Mouse (Mus musculus): ENCODE data around the gene Mllt3. TPM values are rescaled to one million over a fixed set of nuclear protein-coding genes. Genes with fewer than 3 reads are reported as not detected.

The Mllt3 gene
- polyA plus RNA-seq (2012; rRNA removed) = 23.5 and 30.7 TPM in 2 replicates

DNA sequence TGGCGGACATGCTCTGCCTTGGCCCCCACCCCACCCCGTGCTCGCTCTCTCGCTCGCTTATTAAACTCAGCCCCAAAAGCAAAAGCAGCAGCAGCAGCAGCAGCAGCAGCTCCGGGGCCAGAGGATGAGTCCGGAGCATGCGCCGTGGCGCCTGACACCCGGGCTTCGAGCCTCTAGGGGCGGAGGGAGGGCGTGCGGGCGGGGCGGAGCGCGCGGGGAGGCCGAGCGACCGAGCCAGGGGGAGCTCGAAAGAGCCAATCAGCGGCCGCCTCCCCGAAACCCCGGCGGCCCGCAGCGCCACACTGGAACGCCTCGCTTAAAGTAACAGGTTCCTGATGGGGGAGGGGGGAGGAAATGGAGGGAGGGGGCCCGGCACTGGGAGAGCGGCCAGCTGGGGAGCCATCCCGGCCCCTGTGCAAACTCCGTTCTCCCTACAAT is at the start of gene Mllt3:
Gene Mllt3 (minus strand): TSS at position 149 of the 438 bp plus-strand sequence.
- DNase-seq (ENCODE audit: extremely low spot score in 1 of 2, low spot score in 1 of 2) = peak; percentile 88 to 95

DNA sequence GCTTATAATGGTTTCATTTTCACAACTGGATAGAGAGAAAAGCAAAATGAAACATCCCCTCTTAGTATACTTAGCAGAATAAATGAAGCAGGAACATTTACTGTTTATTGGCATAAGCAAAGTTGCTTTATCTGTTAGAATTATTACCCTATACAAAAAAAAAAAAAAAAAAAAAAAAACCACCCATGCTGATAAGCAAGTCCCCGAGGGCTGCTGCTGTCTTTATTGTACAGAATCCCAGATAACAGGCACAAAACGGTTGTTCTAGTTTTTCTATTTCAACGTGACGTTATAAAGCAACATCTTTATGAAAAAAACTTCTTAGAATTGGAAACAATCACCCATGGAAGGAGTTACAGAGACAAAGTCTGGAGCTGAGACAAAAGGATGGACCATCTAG is 49.2 kb upstream of the Mllt3 start:
- DNase-seq (ENCODE audit: extremely low spot score in 1 of 2, low spot score in 1 of 2) = no peak

DNA sequence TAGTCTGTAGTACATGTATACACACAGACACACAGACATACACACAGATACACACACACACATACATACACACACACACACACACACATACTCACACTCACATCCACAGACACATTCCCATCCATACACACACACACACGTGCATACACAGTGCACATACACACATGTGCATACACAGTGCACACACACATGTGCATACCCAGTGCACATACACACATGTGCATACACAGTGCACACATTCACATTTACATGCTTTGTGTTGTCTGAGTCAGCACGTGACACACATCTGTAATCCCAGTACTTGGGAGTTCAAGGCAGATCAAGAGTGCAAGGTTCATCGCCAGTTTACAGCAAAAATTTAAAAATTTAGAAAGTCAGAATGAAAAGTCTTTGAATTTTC is 48.7 kb upstream of the Mllt3 start:
- DNase-seq (ENCODE audit: extremely low spot score in 1 of 2, low spot score in 1 of 2) = no peak

DNA sequence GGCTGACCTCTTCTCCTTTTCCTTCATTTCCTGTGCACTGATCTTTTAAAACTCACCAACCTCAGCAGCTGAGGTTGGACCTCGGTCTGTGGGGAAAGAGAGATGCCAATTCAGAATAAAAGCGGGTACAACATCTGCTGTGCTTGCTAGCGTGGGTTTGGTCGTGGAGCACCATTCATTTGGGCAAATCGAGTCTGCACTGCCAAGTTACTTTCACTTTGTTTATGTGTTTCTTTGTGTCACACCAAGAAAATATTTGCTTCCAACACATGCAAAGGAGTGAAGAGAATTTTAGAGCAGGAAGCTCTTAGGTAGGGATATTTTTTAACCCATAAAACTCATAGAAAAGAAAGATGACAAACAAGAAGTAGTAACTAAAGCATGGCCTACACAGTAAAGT is 48.3 kb upstream of the Mllt3 start:
- no peak for DNase-seq (ENCODE audit: extremely low spot score in 1 of 2, low spot score in 1 of 2)

DNA sequence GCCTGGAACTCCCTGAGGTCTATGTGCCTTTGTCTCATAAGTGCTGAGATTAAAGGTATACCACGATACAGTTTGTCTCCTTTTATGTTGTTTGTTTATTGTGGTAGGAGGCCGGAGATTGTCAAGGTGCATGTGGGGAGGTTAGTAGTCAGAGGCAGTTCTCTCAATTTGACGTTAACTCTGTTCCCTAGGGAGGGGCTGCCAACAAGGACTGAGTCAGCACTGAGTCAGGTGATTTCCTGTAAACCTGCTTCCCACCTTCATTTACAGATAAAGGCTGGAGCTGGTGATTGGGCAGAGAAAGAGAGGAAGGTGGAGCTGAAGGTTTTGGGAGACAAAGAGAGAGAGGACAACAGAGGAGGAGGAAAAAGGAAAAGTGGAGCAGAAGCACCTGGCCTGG is 45.8 kb upstream of the Mllt3 start:
- no peak for DNase-seq (ENCODE audit: extremely low spot score in 1 of 2, low spot score in 1 of 2)

DNA sequence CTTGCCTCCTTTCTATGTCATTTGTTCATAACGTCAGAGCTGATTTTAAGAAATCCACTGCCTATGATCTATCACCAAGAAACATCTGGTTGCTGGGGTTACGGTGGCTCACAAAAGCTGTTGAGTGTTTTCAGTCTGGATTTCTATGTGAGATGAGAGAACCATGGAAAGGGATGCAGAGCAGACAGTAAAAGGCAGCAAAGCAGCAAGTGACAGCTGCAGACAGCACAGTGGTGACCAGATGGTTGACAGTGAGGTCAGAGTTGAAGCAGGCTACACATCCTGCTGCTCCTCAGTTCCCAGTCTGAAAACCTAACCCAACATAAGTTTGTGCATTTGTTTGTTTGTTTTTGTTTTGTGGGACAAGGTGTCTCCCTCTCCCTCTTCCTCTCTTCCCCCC is 42.2 kb upstream of the Mllt3 start:
- DNase-seq (ENCODE audit: extremely low spot score in 1 of 2, low spot score in 1 of 2) = no peak

DNA sequence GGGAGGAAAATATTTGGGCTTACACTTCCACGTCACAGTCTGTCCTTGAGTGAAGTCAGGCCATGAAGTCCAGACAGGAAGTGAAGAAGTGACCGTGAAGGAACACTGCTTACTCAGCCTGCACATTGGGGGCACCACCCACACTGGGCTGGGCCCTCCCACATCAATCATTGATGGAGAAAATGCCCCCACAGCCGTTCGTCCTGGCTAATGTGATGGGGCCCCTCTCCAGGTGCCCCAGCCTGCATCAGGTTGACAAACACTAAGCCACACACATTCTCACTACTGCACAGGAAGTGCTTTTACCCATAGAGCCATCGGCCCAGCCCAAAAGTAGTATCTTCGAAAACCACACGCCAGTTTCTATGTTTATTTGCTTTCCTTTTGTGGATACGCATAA is 13.1 kb upstream of the Mllt3 start:
- no peak for DNase-seq (ENCODE audit: extremely low spot score in 1 of 2, low spot score in 1 of 2)

DNA sequence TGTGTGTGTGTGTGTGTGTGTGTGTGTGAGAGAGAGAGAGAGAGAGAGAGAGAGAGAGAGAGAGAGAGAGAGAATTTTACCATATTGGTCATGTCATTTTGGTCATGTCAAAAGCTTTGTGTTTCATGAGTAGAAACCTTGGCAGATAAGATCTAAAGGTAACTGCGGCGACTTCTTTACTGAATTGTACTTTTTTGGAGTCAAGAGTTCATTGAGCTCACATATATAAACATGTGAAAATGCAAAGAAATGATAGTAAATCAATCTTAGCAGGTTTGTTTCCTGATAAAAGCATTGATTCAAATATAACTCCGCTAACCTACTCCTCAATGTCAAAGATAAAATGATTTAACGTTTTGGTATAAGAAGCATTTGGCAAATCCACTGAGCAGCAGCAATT is 12.0 kb upstream of the Mllt3 start:
- no peak for DNase-seq (ENCODE audit: extremely low spot score in 1 of 2, low spot score in 1 of 2)

DNA sequence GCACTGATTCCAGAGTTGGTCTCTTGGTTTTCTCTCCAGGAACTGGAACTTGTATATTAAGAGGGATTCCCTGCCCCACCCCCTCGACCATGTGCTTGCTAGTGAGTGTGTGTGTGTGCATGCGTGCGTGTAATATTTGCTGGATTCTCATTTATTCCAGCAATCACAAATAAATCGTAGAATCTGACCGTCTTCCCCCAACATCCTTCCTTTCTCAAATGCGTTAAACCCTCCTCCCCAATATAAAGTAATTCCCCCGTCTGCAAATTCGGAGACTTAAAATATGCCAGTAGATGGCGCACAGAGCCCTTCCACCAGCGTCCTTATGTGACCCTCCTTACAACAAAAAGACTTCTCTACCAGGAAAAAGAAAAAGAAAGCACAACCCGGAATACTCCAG is 2.2 kb upstream of the Mllt3 start:
- DNase-seq (ENCODE audit: extremely low spot score in 1 of 2, low spot score in 1 of 2) = peak in 1 of 2 experiments; percentile 76

DNA sequence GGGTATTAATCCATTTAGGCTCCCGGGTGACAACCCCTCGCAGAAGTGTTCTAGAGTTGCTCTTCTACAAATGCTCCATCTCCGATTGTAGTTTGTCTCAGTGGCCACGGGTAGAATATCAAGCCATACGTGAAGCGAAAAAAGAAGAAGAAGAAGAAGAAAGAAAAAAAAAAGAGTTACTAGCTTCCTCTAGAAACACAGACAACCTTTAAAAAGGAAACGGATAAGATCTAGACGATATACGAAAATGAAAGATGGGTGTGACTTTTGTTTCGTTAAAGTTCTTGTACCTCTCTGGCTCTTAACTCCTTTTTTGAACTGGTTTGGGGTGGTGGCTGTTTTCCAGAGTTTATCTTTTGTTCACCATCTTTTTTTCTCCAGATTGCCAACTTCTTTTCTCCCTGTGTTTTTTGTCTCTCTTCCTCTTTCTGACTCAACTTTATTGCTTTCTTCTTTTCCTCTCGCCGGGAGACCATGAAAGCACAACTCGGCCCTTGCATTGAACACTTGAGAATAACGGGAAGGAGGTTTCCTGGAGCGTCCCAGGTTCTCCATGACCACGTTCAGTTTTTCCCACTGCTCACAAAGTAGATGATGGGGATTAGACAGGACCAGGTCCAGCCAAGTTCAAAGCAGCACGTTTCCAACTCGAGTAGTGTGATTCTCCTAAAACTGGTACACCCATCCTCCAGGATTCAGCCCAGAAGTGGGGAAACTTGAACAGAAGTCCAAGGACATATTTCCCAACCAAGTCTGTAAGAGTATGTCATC is 1.4 kb upstream of the Mllt3 start:
- no peak for DNase-seq (ENCODE audit: extremely low spot score in 1 of 2, low spot score in 1 of 2)

DNA sequence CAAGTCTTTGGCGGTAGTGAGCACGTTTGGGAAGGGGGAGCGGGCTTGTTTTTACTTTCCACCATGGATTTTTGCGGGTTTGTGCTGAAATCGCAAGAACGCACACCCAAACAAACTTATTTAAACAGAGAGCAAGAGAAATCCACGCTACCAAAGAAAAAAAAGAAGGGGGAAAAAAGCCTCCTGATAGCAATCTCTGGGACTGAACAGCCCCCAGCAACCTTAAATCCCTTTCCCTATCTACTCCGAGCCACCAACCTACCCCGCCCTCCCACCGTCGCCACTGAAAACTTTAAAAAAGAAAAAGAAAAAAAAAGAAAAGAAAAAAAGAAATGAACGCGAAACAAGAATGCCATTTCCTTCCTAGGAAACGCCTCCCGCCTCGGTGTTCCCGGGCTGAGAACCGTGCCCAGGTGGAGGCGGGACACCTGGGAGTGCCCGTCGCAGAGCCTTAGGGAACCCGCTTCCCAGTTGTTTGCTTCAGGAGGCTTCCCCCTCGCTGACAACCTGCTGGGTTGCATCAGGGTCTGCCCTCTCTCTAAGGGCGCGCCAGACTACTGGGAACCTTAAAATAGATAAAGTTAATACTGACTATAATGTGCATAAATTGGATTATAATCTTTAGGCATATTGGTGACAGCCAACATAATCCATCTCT is 694 bp upstream of the Mllt3 start:
- DNase-seq (ENCODE audit: extremely low spot score in 1 of 2, low spot score in 1 of 2) = no peak

DNA sequence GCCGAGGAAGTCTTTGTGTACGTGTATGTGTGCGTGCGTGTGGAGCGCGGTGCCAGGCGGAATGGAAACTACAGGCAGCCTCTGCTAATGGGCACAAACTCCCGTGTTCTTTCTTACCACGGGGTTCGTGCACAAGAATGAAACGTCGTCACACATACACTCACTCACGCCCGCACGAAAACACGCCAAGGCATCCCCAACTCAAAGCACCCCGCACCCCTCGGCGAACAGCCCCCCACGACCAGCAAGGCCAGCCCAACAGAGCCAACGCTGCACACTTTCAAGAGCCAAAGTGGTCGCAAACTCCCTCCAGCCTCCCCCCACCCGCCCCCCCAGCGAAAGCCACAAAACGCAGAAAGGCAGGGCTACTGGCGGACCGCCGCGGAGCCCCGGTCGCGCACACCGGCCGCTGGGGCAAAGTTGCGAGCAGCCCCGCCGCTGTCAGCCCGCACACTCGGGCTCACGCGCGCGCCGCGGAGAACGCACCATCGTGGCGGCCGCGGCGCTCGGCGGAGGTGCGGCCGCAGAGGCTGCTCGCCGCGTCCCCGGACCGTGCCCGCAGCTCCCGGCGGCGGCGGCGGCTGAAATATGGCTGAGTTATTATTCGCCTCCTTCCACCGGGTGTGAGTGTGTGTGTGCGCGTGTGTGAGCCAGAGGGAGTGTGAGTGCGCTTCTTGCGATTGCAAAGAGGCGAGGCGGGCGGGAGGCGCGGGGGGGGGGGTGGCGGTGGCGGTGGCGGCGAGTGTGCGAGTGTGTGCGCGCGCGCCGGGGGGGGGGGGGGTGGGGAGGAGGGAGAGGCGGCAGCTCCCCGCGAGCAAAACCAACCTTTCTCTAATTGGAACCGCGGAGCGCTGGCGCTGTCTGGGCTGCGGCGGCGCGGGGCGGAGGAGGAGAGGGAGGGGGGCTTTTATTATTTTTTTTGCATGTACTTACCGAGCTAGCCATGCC is 739 bp downstream of the Mllt3 start:
- peak in 1 of 2 experiments; percentile 66 for DNase-seq (ENCODE audit: extremely low spot score in 1 of 2, low spot score in 1 of 2)

DNA sequence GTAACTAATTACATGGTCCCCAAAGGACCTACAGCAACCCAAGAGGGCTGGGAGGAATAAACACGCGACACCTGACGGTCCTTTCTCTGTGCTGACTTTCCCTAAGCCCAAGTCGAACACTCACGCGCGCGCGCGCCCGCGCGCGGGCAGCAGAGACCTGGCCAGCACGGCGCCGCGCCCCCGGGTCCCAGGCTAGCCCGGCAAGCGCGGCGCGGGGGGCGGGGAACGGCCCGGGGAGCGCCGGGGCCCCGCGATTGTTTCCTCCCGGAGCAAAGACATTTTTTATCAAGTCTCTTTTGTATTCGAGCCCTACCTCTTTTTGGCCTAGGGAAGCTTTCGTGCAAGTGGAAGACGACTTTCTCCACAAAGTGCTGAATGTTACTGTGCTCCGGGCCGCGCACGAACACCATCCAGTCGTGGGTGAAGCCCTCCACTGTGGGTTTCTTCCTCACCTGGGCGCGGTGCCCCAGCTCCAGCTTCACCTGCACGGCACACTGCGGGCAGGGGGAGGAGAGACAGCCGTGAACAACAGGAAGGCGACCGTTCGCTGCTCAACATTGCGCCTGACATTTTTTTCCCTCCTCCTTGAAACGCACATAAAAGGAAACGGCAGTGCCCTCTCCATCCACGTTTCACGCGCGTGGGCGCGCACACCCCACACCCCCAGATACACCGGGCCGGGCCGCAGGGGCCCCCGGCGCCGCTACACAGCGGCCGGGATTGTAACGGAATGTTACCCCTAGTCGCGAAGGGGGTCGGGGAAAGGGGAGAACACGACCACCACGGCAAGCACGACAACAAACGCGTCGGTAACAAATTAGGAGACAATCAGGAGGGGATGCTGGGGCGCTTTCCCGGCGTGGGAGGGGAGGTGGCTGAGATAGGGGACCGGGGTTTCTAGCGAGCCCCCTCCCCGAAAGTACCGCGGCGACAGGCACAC is 1.7 kb downstream of the Mllt3 start:
- DNase-seq (ENCODE audit: extremely low spot score in 1 of 2, low spot score in 1 of 2) = peak; percentile 15 to 48

DNA sequence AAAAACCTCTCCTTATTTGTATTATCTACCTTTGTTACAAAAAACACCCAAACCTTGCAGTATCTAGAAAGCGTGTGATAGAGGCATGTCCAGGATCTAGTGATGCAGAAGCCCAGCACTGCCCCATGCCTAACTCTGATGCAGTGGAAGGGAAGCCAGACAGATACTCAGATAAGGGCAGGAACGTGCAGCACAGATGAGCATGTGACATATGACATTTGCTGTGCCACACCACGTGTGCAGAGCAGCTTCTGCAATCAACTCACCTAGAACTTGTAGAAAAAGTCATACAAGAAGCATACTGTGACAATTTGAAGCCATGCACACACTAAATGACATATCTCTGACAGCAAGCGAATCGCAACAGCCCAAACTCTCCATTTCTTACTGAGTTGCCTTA is 9.6 kb downstream of the Mllt3 start:
- DNase-seq (ENCODE audit: extremely low spot score in 1 of 2, low spot score in 1 of 2) = no peak

DNA sequence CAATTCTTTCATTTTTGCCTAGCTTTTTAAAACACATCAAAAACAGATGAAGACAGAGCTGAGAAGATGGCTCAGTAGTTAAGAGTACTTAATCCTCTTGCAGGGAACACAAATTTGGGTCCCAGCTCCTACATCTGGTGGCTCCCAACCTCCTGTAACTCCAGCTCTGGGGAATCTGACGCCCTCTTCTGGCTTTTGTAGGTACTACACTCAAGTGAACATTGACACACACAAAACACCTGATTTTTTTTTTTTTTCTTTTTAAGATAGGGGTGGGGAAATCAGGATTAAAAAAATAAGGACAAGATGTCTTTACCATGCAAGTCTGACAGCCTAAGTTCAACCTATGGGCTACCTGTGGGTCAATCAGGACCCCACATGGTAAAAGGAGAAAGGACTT is 10.5 kb downstream of the Mllt3 start:
- DNase-seq (ENCODE audit: extremely low spot score in 1 of 2, low spot score in 1 of 2) = no peak

DNA sequence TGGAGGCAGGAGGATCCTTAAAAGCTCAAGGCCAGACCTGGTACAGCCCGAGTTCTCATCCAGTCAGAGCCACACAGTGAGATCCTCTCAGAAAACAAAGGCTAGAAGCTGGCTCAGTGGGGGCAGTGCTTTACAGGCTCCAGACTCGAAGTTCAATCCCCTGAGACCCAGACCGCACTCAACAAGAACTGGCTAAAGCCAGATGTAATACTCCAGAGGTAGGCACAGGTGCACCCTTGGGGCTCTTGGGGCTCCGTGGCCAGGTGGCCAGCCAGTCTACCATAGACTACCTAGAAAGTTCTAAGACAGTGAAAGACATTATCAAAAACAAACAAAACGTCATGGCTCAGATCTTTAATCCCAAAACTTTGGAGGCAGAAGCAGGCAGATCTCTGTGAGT is 12.7 kb downstream of the Mllt3 start:
- no peak for DNase-seq (ENCODE audit: extremely low spot score in 1 of 2, low spot score in 1 of 2)

DNA sequence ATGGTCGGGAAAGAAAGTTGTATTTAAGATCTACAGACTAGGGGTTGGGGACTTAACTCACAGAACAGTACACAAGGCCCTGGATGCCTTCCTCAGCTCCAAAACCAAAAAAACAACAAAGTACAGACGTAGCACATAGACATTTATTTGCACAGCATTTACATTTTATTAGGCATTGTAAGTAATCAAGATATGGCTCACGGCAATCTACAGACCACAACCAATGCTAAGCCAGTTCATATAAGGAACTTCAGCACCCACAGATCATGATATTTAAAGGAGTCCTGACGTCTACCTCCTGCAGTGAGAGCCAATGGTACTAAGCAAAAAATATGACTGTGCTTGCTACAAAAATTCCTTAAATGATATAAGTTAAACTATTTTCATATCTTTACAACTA is 13.5 kb downstream of the Mllt3 start:
- no peak for DNase-seq (ENCODE audit: extremely low spot score in 1 of 2, low spot score in 1 of 2)

DNA sequence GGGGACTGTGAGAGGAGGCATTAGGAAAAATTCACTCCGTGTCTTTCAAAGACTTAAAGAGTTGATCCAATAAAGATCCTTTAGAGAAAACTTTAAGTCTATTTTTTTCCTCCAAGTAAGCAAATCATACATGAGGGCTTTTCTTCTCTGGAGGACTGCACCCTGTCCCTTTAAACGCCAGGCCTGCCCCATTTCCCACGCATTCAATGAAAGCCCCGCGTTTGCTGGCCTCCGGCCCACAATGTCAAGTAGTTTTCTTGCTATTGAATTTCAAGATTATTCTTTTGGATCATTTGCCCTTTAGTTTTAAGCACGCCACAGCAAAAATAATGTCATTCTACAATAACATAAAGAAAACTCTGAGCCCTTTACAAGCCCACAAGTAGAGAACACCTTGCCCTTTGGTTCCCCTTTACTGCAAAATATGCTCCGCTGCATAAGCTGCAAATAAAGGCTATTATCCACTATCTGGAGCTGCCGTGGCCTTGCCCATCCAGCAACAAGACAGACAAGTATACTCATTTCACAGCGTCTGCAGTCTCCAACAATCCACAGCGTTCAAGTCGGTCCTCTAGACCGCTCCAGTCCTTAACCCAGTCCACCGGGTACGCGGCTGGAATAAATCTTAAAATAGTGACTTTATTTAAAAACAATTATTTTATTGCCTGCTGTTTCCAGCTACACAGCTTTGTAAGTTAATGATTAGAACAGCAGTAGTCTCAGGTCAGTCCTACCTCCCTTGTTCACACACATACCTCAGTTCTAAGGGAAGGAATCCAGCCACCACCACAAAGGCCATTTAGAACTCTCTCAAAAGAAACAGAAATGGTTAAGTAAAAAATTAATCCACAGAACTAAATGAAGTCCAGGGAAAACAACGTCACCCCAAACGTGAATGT is 15.5 kb downstream of the Mllt3 start:
- DNase-seq (ENCODE audit: extremely low spot score in 1 of 2, low spot score in 1 of 2) = no peak

DNA sequence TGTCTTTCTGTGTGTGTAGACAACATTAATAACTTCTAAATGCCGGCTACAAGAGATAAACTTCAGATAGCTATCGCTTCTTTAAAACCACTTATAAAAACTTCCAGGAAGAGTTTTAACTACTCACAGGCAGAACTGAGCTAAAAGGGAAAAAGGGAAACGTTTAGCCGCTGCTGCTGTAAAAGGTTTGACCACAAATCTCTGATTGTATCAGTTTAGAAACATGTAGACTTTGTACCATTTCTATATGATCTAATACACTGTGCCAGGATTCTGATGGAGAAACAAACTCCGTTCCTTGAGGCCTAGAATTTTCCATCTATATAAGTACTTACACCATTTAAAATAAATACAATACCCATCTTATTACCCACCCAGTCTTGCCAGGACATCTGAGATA is 17.4 kb downstream of the Mllt3 start:
- DNase-seq (ENCODE audit: extremely low spot score in 1 of 2, low spot score in 1 of 2) = no peak
